Mouse (Mus musculus) megakaryocyte, embryonic 14.5 days (primary cell): ENCODE data around the gene Tceal9. TPM values are rescaled to one million over a fixed set of nuclear protein-coding genes. Genes with fewer than 3 reads are reported as not detected.
"Not testable (repeated sequence)": the region's sequence is repeated elsewhere in the genome, so short reads cannot be mapped to it uniquely, and the experiment has no call there.

Source experiments
- H3K27me3 ChIP-seq: replicated peaks from 2 replicates; pipeline ENCODE3; 2012; ENCODE audit warnings: inconsistent platforms
- H3K36me3 ChIP-seq: replicated peaks from 2 replicates; pipeline ENCODE3; 2012; ENCODE audit warnings: low read length, inconsistent platforms, mixed read lengths
- H3K4me1 ChIP-seq: 2 replicates; pipeline ENCODE4 v1.6.1; 2012; ENCODE audit warnings: inconsistent platforms
- H3K4me3 ChIP-seq: replicated peaks from 2 replicates; pipeline ENCODE3; 2012; ENCODE audit warnings: moderate library complexity, mild to moderate bottlenecking, inconsistent platforms
- H3K9me3 ChIP-seq: 2 replicates; pipeline ENCODE4 v1.6.1; 2012; ENCODE audit warnings: inconsistent platforms
- FLI1 ChIP-seq: IDR thresholded peaks from 2 replicates; pipeline ENCODE4 v1.6.1; 2012; ENCODE audit warnings: low read length, inconsistent platforms, mixed read lengths
- GATA1 ChIP-seq: IDR thresholded peaks from 3 replicates; pipeline ENCODE4 v1.6.1; 2012; ENCODE audit warnings: mixed read lengths, low read length, inconsistent platforms, borderline replicate concordance
- polyA plus RNA-seq: library from polyadenylated mRNA; stranded (reverse); fragments of >175 nt; gene quantifications from 2 replicates; pipeline ENCODE4 v1.2.3, GENCODE M21; 2012; ENCODE audit warnings: low replicate concordance; ENCODE audit not compliant: insufficient read depth

Gene Tceal9
- polyA plus RNA-seq, 1 experiment: 79.7 TPM

DNA sequence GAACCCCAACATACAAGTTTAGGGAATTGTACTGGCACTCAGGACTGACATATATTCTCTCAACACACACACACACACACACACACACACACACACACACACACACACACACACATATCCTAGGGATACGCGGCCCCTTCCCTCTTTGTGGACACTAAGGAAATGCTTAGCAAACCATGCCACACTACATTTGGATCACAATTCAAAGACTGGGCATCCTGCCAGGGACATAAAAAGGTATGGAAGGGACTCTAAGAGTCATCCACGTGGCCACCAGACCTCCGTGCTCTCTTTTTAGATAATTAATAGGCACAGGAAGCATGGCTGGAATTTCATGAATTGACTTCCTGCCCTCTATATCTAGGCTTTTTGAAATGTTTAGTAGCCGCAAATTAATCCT, 17.1 kb upstream of the Tceal9 start:
- Histone ChIP-seq H3K27me3 (peaks cover 11% of the 10 kb centered on the region), H3K4me1 (no peaks in the 10 kb centered on the region), H3K36me3 (no peaks in the 10 kb centered on the region), H3K4me3 (no peak overlapping the region), H3K9me3 (no peaks in the 10 kb centered on the region)
- TF ChIP-seq FLI1: no peak

DNA sequence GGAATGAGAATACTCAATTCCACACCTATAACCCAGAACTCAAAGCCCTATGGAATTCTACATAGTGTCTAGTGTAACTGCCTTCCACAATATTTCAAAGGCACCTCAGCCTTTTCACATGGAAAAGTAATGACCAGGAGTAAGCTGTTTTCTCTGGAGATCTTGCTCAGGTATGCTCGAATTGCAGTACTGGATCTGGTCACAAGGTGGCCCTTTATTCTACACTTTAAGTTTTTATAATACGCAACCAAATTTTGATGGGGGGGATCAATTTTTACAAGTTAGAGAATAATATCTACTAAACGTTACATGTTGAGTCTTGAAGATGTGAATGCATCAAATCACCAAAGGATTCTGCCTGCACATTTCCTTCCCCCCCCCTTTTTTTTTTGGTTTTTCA, 6.8 kb upstream of the Tceal9 start:
- peaks cover 7% of the 10 kb centered on the region for H3K27me3 ChIP-seq
- H3K4me1 ChIP-seq: no peaks in the 10 kb centered on the region
- H3K36me3 ChIP-seq: no peaks in the 10 kb centered on the region
- no peak for TF ChIP-seq FLI1
- no peak for TF ChIP-seq GATA1
- H3K4me3 ChIP-seq: no peak overlapping the region
- H3K9me3 ChIP-seq: no peaks in the 10 kb centered on the region

DNA sequence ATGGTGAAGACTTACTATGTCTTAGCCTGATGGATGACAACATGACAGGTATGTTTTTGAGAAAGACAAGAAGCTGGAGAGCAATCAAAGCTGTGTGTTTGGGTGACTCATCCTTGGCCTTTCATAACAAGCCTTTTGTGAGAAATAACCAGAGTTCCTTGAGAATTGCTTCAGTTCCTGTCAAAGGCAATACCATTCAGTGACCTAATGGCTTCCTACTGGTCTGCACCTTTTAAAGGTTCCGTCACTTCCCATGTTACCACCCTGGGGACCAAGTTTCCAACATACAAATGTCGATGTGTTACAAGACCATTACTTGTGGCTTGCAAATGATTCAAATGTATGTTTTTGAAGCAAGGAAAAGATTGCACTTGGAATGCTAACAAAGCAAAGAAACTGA, 1.7 kb upstream of the Tceal9 start:
- peaks cover 3% of the 10 kb centered on the region for H3K27me3 ChIP-seq

DNA sequence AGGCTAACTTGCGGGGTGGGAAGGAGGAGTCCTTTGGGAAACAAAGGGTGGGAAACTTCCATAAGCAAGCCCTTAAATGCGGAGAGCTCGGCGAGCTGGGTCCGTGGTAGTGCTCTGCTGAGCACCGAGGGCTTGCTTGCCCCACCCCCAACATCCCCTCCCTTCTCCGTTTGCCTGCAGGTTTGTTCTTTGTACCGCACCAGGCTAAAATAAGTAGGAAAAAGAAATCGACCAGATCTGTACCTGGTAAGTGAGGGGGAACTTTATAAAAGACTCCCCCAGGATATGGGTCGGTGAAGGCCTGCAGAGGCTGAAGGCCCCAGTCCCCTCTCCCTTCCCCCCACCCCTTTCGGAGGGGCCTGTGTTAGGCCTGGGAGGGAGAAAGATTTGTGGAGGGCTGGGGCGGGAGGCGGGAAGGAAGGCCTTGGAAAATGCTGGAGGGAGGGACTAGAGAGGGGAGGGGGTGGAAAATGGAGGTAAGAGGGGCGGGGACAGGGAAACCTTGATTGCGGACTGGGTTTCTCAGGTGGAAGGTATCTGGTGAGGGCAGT, 717 bp downstream of the Tceal9 start:
- no peaks in the 10 kb centered on the region for H3K9me3 ChIP-seq
- H3K4me3 ChIP-seq: peak overlapping the region; percentile 92
- peaks cover 3% of the 10 kb centered on the region for H3K27me3 ChIP-seq
- no peaks in the 10 kb centered on the region; the same call in 1 of the 2 replicates for H3K4me1 ChIP-seq
- no peak for TF ChIP-seq FLI1
- TF ChIP-seq GATA1: no peak
- H3K36me3 ChIP-seq: peaks cover 8% of the 10 kb centered on the region

More for the DNA sequence above, 1.7 kb upstream of the Tceal9 start:
- TF ChIP-seq GATA1 (no peak), FLI1 (no peak)
- H3K9me3 ChIP-seq: no peaks in the 10 kb centered on the region
- no peak overlapping the region for H3K4me3 ChIP-seq
- no peaks in the 10 kb centered on the region; the same call in 1 of the 2 replicates for H3K4me1 ChIP-seq
- peaks cover 8% of the 10 kb centered on the region for H3K36me3 ChIP-seq

DNA sequence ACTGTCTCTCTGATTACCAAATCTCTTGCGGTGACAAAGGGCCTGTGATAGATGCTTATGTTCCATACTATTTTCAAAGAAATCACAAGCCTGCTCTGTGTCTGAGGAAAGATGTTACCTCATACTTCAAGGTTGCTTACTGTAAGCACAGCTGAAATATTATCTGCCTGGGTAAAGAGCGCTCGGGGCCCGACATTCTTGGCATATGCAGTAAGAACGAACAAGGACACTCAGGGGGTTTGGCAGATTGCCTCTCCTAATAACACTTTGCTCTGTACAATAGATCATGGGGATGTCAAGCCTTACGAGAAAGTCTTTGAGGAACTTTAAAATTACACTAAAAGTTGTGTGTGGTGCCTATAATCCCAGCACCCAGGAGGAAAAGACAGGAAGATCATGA, 3.9 kb downstream of the Tceal9 start:
- Histone ChIP-seq H3K27me3 (no peaks in the 10 kb centered on the region), H3K9me3 (no peaks in the 10 kb centered on the region), H3K36me3 (peaks cover 8% of the 10 kb centered on the region), H3K4me1 (no peaks in the 10 kb centered on the region; the same call in 1 of the 2 replicates), H3K4me3 (no peak overlapping the region)
- TF ChIP-seq FLI1: no peak
- TF ChIP-seq GATA1: no peak

DNA sequence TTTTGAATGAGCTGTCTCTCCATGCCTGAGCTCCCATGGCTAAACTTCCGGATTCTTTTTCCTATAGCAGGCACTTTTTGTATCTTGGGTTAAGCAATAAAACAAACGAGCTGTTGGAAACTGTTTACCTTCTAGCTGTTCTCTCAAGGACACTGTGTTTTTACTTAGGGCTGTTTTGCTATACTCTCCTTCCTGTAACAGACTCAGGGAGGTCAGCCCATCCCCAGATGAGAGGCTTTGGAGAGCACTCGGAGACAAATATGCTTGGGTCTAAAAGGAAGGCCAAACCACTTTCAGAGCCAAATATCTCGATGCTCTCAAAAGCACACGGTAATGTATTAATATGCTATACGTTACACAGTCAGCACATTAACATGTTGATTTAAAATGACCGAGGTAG, 4.8 kb downstream of the Tceal9 start:
- H3K27me3 ChIP-seq: no peaks in the 10 kb centered on the region
- no peak for TF ChIP-seq GATA1
- no peak for TF ChIP-seq FLI1
- H3K9me3 ChIP-seq: no peaks in the 10 kb centered on the region
- no peak overlapping the region for H3K4me3 ChIP-seq
- peaks cover 8% of the 10 kb centered on the region for H3K36me3 ChIP-seq
- no peaks in the 10 kb centered on the region; the same call in 1 of the 2 replicates for H3K4me1 ChIP-seq

DNA sequence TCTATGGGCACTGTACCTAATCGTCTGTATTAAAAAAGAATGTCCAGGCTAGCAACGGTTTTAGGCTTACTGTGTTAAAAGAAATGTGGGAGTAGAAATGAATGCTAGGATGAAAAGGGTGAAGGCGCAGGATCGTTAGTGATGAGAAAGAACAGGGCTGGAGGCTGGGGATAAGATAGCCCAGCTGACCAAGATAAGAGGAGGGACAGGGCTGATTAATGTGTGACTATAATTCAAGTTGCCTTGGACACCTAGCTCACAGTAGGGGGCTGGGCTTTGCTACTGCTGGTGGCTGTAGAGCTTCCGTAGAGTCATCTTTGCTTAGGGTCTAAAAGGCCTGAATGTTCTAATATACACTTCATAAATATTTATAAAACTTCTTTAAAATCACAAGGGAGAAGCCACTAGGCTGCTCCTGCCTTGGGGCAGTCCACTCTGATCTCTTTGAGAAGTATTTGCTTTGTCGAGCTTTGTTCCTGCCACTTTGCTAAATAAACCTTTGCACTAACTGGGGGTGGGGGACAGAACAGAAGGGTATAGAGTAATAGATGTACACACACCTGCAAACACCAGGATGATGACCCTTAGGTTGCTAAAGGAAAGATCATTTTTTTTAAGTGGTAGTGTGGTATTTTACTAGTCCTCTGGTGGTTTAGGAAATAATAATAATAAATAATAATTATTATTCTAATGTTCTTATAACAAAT, 7.3 kb downstream of the Tceal9 start:
- Histone ChIP-seq H3K36me3 (peaks cover 8% of the 10 kb centered on the region), H3K27me3 (peaks cover 2% of the 10 kb centered on the region), H3K9me3 (no peaks in the 10 kb centered on the region), H3K4me1 (no peaks in the 10 kb centered on the region), H3K4me3 (no peak overlapping the region)
- TF ChIP-seq GATA1 (no peak), FLI1 (no peak)

DNA sequence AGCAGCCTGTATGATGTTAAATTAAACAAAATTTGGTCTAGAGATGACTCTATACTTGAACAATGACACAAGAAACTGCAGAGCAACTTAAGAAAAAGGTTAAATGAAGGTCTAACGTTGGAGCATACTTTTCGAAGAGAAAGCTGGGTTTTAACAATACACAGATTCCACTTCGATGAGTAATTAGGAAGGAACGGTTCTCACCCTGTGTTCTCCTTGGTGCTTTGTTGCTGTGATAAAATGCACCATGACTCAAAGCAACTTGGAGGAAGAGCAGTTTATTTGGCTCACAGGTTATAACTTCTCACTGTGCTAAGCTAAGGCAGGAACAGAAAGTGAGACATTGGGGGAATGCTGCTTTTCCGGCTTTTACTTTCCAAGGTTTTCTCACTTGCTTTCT, 22.8 kb downstream of the Tceal9 start:
- peaks cover 4% of the 10 kb centered on the region for H3K27me3 ChIP-seq
- peaks cover 6% of the 10 kb centered on the region; the same call in 1 of the 2 replicates for H3K4me1 ChIP-seq
- H3K4me3 ChIP-seq: no peak overlapping the region
- H3K9me3 ChIP-seq: no peaks in the 10 kb centered on the region
- H3K36me3 ChIP-seq: peaks cover 3% of the 10 kb centered on the region
- TF ChIP-seq GATA1 (no peak), FLI1 (no peak)

DNA sequence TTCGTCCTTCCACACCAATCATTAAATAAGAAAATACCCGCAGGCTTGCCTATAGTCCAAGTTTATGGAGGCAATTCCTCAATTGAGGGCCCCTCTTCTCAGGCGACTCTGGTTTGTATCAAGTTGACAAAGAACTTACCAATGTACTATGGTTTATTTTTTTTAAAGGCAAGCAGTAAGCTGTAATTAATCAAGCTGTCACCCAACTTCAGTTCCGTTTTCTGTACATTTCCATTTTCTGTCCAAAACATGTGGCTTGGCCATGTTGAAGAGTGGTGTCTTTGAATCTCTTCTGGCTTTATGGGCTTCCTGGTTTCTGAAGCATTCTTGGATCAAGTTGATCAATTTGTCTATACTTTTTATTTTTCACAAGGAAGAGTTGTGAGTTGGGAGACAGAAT, 23.3 kb downstream of the Tceal9 start:
- peaks cover 6% of the 10 kb centered on the region; the same call in 1 of the 2 replicates for H3K4me1 ChIP-seq
- peaks cover 3% of the 10 kb centered on the region for H3K36me3 ChIP-seq
- no peak overlapping the region for H3K4me3 ChIP-seq
- H3K9me3 ChIP-seq: no peaks in the 10 kb centered on the region
- peaks cover 4% of the 10 kb centered on the region for H3K27me3 ChIP-seq
- TF ChIP-seq GATA1: no peak
- no peak for TF ChIP-seq FLI1

DNA sequence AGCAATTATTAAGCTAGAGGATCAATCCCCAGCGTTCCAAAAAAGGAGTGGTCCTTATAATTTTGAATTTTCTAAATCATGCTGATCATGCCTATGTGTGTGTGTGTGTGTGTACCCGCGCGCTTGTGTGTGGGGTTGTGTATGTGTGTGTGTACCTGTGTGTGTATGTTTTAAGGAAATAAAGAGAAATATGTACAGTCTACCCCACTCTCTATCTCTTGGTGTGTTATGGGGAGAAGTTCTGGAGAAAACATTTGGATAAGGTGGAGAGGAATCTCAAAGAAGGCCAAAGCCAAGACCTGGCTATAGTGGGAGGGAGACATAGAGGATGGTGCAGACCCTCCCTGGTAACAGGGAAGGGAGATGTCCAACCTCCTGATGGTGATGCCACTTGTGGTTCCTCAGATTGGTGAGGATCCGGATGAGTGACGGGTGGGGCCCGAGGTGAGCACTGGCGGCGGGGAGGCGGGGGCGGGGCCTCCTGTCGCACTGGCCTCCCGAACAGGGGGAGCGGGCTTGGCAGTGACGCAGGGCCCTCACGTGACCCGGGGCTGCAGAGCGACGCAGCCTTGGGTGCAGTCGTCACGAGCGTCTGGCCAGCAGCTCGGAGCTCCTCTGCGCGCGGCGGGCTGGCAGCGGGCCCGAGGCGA, 25.0 kb downstream of the Tceal9 start, which contains the start of gene Bex3:
Bex3 (plus strand) TSS at position 511 of the 650 bp plus-strand sequence.
- H3K4me3 ChIP-seq: peak within 1 kb of the TSS; percentile 83
- H3K4me1 ChIP-seq, H3K36me3 ChIP-seq, H3K27me3 ChIP-seq, H3K9me3 ChIP-seq: not testable (repeated sequence)

DNA sequence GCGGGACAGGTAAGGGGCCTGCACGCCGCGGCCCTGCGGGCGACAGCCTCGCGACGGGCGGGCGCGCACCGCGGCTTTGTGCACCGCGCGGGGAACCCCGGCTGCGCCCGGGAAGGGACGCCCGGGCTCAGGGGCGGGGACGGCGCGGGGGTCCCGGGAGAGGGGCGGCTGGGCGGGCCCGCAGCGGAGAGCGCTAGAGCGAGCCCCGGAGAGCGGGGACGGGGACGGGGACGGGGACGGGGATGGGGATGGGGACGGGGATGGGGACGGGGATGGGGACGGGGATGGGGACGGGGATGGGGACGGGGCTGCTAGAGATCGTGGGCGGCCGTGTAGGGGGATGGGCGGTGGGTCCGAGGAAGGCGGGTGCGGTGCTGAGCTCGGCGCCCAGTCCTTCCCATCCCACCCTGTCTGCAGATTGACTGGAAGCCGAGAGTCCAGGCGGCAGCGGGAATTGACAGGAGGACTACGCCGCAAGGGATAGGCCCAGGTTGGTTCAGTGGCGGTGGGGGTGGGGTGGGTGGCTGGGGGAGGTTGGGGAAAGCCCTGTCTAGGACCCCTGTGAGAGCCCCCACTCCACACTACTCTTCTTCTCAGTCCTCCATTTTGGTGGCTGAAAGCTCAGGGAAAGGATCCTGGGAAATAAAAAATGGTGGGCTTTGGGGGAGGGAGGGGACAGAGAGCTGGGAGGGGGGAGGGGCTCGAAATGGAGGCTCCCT, 25.7 kb downstream of the Tceal9 start:
- not testable (repeated sequence) for H3K27me3 ChIP-seq, H3K4me1 ChIP-seq, H3K36me3 ChIP-seq, H3K9me3 ChIP-seq
- H3K4me3 ChIP-seq: peak overlapping the region; percentile 83
